Mouse (Mus musculus) megakaryocyte-erythroid progenitor cell, adult 5-6 weeks (primary cell): ENCODE measurements around the gene Ece2. TPM values are rescaled to one million over a fixed set of nuclear protein-coding genes. Genes with fewer than 3 reads are reported as not detected.
"Not testable (repeated sequence)": the region's sequence is repeated elsewhere in the genome, so short reads cannot be mapped to it uniquely, and the experiment has no call there.

Experiments used
- ATAC-seq: replicated peaks from 2 replicates; pipeline ENCODE4 v1.8.0; 2016; ENCODE audit warnings: mild to moderate bottlenecking, inconsistent platforms; ENCODE audit not compliant: severe bottlenecking, poor library complexity, low FRiP score, low TSS enrichment
- total RNA-seq, 2 experiments: library from RNA; stranded (forward) in 1 of 2; stranded (reverse) in 1 of 2; fragments of 200-1000, 215-1000 nt in 1 of 2; fragments of >200 nt in 1 of 2; fragmentation: Nextera tagmentation in 1 of 2; gene quantifications; 2 replicates each; pipeline ENCODE4 v1.2.3; 2014 to 2017

Ece2 gene
- total RNA-seq, 2 experiments from 2014 or later = not detected

DNA sequence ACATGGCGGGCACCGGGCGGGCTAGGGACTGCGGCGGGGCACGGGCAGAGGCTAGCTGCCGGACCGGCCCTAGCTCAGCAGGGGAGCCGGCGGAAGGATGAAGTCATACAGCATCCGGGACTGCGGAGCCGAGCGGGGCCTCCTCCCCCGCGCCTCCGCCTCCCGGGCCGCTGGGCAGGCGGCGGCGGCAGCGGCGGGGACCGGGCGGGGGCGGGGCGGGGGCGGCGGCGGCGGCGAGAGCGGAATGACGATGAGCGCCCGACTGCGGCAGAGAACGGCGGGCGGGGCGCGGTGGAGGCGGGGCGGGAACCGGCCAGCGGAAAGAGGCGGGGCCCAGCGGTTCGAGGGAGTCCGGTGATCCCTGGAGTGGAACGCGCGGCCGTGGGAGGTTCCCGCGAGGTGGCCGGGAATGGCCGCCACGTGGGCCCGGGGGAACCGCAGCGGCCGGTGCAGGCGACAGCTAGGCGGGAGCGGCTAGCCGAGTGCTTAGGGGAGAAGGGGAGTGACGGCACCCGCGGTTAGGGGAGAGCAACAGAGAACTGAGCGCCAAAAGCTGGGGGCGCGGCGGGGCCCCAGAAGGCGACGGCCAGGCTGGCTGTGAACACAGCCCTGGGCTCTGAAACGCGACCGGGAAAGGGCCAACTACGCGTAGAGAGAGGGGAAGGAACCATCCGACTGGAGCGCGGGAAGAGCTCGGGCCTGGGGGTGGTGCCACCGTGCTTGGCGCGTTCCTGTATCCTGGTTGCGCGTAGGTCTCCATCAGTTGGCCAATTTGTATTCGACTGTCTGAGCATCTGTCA is 8.2 kb upstream of the Ece2 start, which contains the start of gene Camk2n2:
TSS of gene Camk2n2 (minus strand) at position 97 of the 800 bp plus-strand sequence.
- ATAC-seq = 0 out of 2 replicates have a peak, but pooled peaks have one; percentile 15

DNA sequence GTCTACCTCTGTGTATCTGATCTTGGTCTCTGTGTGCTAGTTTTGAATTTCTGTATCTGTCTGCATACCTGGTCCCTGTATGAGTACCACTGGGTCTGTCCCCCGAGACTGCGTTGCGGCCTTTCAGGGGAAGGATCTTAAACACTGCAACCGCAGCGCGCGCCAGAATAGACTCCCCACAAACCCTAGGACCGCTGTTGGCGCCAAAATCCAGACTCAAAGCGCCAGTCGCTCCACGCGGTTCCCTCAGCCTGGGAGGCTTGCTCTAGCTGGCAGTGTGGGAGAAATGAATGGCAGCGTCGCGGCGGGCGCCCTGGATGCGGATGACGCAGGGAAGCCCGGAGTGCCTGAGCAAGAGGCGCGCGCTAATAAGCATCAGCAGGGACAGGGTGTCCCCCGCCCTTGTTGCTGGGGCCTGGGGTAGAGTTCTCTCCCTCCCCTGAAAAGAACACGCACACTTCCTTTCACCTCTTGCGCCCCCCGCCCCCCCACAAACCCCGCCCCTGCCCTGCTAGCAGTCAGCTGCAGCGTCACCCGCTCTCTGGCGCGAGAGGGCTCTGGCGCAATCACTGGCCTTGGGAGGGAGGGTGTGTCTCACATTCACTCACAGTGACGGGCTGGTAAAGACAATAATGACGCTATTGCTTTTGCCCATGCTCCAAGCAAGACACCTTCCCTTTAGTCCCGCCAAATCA is 7.5 kb upstream of the Ece2 start:
- ATAC-seq = 0 out of 2 replicates have a peak, but pooled peaks have one; percentile 3

DNA sequence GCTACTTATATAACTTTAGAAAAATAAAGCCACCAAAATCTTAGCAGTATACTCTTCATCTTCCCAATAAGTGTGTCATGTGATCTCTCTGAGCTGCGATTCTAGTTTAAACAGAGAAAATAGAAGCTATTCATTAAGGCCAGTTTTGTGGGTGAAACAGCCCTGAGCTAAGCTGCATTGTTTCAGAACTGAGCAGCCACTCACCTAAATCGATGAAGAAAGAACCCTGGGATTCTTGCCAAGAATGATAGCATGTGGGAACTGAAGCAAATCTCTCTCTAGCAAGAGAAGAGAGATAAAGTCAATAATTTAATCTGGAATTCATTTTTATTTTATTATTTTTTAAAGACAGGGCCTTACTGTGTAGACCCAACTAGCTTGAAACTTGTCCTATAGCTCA is 6.4 kb upstream of the Ece2 start:
- no peak for ATAC-seq

DNA sequence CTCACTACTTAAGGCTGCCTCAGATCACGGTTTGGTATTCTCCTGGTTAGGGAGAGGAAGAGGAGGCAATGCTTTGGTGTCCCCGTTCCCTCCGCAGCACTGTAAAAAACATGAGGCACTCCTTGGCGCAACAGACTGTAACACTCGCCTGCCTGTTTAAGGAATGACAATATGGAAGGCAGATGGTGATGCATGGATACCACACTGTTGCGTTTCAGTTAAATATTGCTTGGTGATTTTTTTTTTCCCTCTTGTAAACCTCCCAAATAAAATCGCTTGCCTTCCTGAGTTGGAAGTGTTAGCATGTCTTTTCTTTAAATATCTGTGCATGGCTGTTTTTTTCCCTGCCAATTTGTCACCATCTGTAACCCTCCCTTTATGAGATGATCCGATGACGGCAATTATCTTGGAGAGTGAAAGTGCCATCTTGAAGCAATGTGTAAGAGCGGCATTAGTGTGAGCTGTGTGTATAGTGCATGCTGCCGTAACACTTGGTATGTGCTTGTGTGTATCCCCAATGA is 697 bp upstream of the Ece2 start:
- ATAC-seq = no peak

DNA sequence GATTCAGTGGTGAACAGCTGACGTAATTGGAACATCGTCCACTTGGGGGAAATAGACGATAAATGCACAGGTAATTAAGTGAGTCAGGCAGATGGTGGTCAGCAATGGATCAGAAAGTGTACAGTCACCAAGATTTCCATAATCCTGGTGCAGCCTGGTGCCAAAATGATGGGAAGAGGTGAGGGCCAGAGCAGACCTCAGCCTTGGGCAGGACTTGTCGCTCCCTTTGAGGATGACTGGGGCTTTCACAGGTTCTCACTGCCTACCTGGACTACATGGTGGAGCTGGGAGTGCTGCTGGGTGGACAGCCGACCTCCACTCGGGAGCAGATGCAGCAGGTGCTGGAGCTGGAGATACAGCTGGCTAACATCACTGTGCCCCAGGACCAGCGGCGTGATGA is 7.8 kb downstream of the Ece2 start:
- no peak for ATAC-seq

DNA sequence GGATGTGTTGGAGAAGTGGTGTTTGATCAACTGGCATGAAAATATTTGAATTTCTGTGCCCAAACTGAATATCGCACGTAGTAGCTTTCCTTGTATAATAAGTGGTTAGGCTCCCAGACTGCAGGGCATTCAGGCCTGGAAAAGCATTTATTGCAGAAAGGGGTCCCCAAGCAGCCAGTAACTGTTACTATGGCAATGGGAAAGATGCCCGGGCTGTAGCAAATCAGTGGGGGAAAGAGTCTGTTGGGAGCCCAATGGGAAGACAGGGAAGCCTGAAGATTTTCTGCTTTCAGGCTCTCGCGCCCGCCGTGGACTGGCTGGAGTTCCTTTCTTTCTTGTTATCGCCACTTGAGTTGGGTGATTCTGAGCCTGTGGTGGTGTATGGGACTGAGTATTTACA is 8.7 kb downstream of the Ece2 start:
- ATAC-seq = no peak

DNA sequence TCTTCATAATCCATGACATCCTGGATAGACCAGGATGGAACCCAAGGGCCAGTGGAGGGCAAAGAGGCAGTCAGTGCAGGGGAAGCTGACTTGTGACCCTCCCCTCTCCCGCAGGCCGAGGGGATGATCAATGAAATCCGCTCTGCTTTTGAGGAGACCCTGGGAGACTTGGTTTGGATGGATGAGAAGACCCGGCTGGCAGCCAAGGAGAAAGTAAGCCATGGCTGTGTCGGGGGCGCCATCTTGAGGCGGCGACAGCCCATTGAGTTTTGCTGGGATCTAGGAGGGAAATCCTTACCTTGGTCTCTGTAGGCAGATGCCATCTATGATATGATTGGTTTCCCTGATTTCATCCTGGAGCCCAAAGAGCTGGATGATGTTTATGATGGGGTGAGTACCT is 12.5 kb downstream of the Ece2 start:
- ATAC-seq = peak; percentile 70; the same call in 1 of the 2 replicates

DNA sequence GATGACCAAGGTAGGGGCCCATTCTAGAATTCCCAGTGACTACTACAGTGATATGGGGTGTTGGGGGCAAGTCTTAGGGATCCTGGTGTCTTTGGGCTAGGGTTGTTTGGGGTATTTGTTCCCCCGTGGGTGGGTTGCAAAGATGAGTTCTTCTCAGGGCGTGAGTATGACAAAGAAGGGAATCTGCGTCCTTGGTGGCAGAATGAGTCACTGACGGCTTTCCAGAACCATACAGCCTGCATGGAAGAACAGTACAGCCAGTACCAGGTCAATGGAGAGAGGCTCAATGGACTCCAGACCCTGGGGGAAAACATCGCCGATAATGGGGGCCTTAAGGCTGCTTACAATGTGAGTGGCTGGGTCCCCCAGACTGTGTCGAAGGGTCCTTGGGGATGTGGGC is 14.3 kb downstream of the Ece2 start:
- ATAC-seq = no peak

DNA sequence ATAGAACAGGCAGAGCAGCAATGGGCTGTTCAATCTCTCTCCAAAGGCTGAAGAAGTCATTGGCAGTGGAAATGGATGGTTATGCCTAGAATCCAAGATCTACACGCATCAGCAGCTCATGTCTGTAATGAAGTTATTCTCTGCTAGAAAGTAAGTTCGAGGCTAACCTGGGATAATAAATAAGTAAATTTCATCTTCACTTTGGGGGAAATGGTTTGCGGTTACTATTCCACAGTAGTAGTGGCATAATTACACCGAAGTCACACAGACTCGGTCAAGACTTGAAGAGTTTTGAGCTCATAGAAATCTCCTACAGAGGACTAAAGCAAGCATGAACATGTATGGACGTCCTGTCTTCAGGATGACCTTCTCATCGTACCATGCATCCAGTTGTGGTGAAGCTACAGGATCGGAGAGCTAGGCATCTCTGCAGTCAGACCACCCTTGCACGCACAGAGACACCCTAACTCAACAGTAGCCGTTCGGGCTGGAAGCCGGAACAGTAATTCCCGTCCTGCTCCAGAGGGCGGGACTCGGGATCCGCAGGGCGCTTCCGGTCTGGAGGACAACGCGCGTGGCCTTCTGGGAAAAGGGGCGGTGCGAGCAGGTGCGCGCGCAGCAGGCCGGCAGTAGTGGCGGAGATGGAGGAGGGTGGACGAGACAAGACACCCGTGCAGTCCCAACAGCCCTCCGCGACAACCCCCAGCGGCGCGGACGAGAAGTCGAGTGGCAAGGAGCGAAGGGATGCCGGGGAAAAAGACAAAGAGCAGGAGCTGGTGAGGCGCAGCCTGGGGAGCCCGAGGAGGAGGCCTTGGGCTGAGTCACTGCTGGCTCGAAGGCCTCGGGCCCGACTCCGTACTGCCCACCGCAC is 21.7 kb downstream of the Ece2 start, which contains the start of gene Psmd2:
TSS of gene Psmd2 (plus strand) at position 577 of the 871 bp plus-strand sequence.
- ATAC-seq = peak; percentile 98

DNA sequence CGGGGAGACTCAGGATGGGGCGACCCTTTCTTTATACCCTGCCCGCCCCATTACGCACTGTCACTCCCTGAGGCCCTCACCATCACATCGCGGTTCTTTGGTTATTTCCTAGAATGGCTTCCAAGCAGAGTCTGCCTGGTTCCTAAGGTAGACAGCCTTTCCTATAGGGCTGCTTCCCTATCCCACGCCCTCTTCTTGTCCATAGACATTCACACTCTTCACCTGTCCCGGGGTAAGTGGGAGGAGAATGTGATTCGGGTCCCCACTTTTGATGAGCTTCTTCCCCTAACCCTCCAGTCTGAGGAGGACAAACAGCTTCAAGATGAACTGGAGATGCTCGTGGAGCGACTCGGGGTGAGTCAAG is 22.3 kb downstream of the Ece2 start:
- ATAC-seq = no peak

DNA sequence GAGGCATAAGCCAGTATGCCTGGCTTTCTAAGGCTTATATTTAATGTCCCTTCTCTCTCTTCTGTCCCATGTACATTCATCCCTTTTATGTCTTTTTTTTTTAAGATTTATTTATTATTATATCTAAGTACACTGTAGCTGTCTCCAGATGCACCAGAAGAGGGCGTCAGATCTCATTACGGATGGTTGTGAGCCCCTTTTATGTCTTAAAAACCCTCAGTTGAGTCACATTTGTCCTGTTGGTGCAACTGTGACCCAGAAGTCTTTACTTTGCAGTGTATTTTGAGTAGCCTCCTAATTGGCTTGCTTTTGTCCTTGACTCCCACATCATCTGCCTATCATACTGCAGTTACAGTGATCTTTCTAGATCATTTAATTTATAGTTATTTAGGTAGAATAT is 23.7 kb downstream of the Ece2 start:
- no peak for ATAC-seq

DNA sequence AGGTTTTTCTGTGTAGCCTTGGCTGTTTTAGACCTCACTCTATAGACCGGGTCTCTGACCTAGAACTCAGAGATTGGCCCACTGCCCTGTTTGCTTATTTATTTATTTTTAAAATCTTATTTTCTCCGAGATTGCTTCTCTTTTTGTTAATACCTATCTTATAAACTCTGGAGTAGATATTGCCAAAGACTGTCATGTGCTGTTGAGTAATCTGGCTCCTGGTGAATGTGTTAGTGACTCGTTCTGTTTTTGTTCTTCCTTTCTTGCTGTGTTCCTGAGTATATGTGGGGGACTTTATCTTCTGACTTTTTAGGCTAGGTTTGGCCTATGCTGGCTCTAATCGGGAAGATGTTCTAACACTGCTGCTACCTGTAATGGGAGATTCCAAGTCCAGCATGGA is 28.0 kb downstream of the Ece2 start:
- ATAC-seq = no peak

DNA sequence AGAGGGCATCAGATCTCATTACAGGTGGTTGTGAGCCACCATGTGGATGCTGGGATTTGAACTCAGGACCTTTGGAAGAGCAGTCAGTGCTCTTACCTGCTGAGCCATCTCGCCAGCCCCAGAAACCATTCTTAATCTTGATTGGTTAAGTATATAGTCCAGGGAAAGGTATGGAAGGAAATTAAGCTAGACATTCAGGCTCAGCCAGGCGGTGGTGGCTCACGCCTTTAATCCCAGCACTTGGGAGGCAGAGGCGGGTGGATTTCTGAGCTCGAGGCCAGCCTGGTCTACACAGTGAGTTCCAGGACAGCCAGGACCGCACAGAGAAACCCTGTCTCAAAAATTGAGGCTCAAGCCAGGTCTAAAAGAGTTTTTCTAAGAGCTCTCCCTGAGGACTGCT is 38.4 kb downstream of the Ece2 start, which contains the start of gene Eif4g1:
TSS of gene Eif4g1 (plus strand) at position 301 of the 400 bp plus-strand sequence.
- not testable (repeated sequence) for ATAC-seq

DNA sequence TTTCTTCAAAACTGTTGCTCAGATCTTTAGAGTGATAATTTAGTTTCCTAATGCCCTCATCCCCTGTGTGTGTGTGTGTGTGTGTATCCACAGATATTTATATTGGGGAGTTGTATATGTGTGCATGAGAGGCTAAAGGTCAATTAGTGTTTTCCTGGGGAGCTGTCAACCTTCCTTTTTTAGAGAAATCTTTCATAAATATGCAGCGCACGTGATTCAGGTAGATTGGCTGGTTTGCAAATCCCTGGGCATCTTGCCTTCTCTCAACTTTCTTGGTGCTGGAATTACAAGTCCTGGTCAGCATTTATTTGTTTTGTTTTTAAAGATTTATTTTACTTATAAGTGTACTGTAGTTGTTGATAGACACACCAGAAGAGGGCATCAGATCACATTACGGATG is 40.7 kb downstream of the Ece2 start:
- ATAC-seq = no peak

DNA sequence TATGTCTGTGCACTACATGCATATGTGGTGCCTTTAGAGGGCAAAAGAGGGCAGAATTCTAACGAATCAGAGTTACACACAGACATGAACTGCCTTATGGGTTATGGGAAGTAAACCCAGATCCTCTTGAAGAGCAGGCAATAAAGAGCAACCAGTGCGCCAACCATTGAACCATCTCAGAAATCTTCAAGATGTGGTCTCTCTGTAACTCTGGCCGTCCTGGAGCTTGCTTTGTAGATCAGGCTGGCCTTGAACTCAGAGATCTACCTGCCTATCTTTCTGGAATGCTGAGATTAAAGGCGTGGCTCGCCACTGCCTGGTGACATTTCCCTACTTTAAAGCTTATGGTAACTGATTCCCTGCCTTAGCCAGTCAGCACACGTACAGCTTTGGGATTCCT is 42.3 kb downstream of the Ece2 start:
- no peak for ATAC-seq

DNA sequence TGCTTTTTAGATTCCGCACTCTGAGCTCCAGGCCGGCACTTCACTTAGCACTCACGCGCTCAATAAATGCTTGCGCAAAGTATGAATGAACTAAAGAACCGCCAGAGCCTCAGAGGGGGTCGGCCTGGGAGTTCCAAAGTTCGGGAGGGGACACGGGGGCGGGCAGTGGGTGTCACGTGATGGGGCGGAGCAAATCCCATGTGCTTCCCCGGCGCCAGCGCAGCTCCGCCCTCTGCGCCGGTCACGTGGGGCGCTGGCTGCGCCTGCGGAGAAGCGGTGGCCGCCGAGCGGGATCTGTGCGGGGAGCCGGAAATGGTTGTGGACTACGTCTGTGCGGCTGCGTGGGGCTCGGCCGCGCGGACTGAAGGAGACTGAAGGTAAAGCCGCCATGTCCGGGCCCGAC is 42.9 kb downstream of the Ece2 start:
- ATAC-seq = peak; percentile 74

DNA sequence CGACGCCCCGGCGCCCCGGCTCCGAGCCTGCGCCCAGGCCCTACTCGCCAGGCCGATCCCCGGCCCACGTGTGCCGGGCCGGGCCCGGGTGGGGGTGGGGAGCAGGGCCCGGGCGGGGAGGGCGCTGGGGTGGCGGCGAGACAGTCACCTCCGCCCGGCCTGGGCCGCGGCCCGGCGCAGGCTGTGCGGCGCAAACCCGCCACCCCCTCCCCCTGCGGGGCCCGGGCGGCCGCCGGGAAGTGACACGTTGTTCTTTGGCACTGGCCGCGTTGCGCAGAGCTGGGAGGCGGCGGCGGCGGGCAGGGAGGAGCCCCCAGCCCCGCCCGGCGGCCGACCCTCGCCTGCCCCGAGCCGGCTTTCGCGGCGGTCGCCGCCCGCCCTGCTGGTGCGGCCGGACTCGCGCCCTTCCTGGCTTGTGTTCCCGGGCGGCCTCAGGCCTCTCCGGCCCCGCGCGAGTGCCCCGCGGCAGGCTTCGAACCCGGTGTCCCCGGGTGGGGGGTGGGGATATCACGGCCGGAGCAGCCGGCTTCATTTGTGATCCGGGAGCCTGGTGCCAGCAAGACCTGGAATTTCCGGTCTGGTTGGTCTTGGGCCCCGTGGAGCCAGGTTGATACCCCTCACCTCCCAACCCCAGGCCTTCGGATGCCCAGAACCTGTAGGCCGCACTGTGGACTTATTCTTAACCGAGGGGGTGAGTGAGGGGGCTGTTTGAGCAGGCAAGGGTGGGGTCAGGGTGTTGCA is 43.5 kb downstream of the Ece2 start:
- no peak for ATAC-seq

DNA sequence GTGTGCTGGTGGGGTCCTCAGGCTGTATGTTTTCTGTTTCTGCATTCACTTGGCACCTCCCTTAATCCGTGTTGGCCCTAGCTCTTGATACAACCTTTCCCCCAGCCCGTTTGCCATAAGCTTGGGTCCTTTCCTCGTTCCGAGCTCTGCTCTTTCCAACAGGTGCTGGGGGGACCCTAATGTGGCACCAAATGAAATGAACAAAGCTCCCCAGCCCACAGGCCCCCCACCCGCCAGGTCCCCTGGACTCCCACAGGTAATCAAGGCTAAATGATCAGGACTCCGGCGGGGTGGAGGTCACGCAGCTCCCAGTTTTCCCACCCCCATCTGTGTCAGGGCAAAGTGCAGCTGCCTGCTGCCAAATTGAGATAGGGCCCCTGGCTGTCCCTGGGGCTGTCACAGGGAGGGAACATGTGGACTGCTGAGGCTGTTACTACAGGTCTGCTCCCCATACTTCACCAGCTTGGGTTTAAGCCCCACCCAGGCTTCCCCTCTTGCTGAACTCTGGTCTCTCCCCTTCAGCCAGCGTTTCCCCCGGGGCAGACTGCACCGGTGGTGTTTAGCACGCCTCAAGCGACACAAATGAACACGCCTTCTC is 44.2 kb downstream of the Ece2 start:
- ATAC-seq = peak; percentile 76

DNA sequence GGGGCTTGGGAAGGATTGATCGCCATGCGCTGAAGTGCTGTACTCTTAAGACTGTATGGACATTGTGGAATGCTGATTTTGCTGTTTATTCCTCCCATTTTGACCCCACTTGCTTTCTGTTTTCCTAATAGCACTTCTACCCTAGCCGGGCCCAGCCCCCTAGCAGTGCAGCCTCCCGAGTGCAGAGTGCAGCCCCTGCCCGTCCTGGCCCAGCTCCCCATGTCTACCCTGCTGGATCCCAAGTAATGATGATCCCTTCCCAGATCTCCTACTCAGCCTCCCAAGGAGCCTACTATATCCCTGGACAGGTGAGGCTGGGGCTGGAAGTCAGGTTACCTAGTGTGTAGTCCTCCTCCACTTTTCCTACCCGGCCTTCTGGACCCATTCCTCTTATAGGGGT is 45.6 kb downstream of the Ece2 start:
- ATAC-seq = no peak
